Mouse (Mus musculus) intestine, embryonic 14.5 days (tissue): ENCODE results near the gene Rpl14. TPM values are rescaled to one million over a fixed set of nuclear protein-coding genes. Genes with fewer than 3 reads are reported as not detected.
"Not testable (repeated sequence)": the region's sequence is repeated elsewhere in the genome, so short reads cannot be mapped to it uniquely, and the experiment has no call there.

Experiments used
- ATAC-seq: fragments of 200-750 bp; cut with Nextera tagmentation; replicated peaks from 2 replicates; pipeline ENCODE4 v1.8.0; 2017; ENCODE audit warnings: low read depth, moderate number of reproducible peaks, moderate TSS enrichment, moderate library complexity; ENCODE audit not compliant: low FRiP score, low TSS enrichment
- DNase-seq: peaks from one replicate; pipeline ENCODE4 v3.0.0-alpha.2; 2018; ENCODE audit warnings: low spot score
- H3K27ac ChIP-seq: fragments of 300-500 bp; sonication (generic); 2 replicates; pipeline ENCODE4 v1.5.1; 2014; ENCODE audit warnings: low read depth, mild to moderate bottlenecking, control low read depth
- H3K27me3 ChIP-seq: fragments of 300-500 bp; sonication (generic); replicated peaks from 2 replicates; pipeline ENCODE4 v1.6.1; 2014; ENCODE audit warnings: low read length, control low read depth; ENCODE audit not compliant: control insufficient read depth, insufficient read depth
- H3K36me3 ChIP-seq: fragments of 300-500 bp; sonication (generic); 2 replicates; pipeline ENCODE4 v1.6.1; 2014; ENCODE audit warnings: low read length, control low read depth; ENCODE audit not compliant: control insufficient read depth, insufficient read depth
- H3K4me1 ChIP-seq: fragments of 300-500 bp; sonication (generic); replicated peaks from 2 replicates; pipeline ENCODE4 v1.6.1; 2014; ENCODE audit warnings: low read length, control low read depth, mixed read lengths; ENCODE audit not compliant: control insufficient read depth, insufficient read depth
- H3K4me2 ChIP-seq: fragments of 300-500 bp; sonication (generic); 2 replicates; pipeline ENCODE4 v1.6.1; 2014; ENCODE audit warnings: low read length
- H3K4me3 ChIP-seq: fragments of 300-500 bp; sonication (generic); 2 replicates; pipeline ENCODE4 v1.5.1; 2014; ENCODE audit warnings: low read depth, low read length, control low read depth, mixed read lengths
- H3K9ac ChIP-seq: fragments of 300-500 bp; sonication (generic); 2 replicates; pipeline ENCODE4 v1.6.1; 2014; ENCODE audit warnings: mild to moderate bottlenecking, low read length
- H3K9me3 ChIP-seq: fragments of 300-500 bp; sonication (generic); 2 replicates; pipeline ENCODE4 v1.6.1; 2016; ENCODE audit warnings: low read length, control low read depth; ENCODE audit not compliant: control insufficient read depth
- WGBS: fragments of 180-500 bp; shearing (Covaris S2); extraction: QIAGEN DNeasy Blood & Tissue Kit; methylation state at CpG from one replicate; pipeline ENCODE4 v1.1.7; 2014; 5-methylcytosine and 5-hydroxymethylcytosine counted together
- polyA plus RNA-seq: library from polyadenylated mRNA; unstranded; fragments of >200 nt; fragmentation: Nextera tagmentation; extraction: Ambion mirVana; gene quantifications from 2 replicates; pipeline ENCODE4 v1.2.1, GENCODE M21; 2014

Gene Rpl14
- polyA plus RNA-seq, result 1,190 and 1,204 TPM in 2 replicates

GRCm38 (mm10) chr9:120570741-120571592 is at the start of gene Rpl14:
Rpl14 (plus strand) TSS chr9:120571444.
- Histone ChIP-seq H3K9me3 (no peaks in the 10 kb centered on the region), H3K27me3 (no peaks in the 10 kb centered on the region), H3K4me3 (peak within 1 kb of the TSS; percentile 92), H3K27ac (peak within 1 kb of the TSS; percentile 76), H3K4me1 (peaks cover 17% of the 10 kb centered on the region), H3K4me2 (peak within 1 kb of the TSS; percentile 95), H3K9ac (peak within 1 kb of the TSS; percentile 89), H3K36me3 (peaks cover 39% of the 10 kb centered on the region)
- ATAC-seq, result peak; percentile 94
- 7% methylated on average over 43 of the region's 43 CpGs for WGBS
- peak; percentile 99 for DNase-seq

- Histone ChIP-seq H3K4me2 (no peak overlapping the region), H3K36me3 (no peaks in the 10 kb centered on the region), H3K27ac (no peak overlapping the region), H3K9me3 (no peaks in the 10 kb centered on the region), H3K4me3 (no peak overlapping the region), H3K9ac (no peak overlapping the region), H3K4me1 (no peaks in the 10 kb centered on the region), H3K27me3 (no peaks in the 10 kb centered on the region)
- DNase-seq (no peak), ATAC-seq (no peak)
- WGBS, result 81% methylated on average over 4 of the region's 4 CpGs
These were observed 44.0 kb upstream of the Rpl14 start for GRCm38 (mm10) chr9:120527270-120527669.

GRCm38 (mm10) chr9:120527919-120528318 is 43.3 kb upstream of the Rpl14 start:
- H3K4me3 ChIP-seq, result no peak overlapping the region
- H3K27ac ChIP-seq, result no peak overlapping the region
- no peaks in the 10 kb centered on the region for H3K9me3 ChIP-seq
- H3K27me3 ChIP-seq, result no peaks in the 10 kb centered on the region
- DNase-seq (no peak), ATAC-seq (no peak)
- no peaks in the 10 kb centered on the region for H3K4me1 ChIP-seq
- no peak overlapping the region for H3K4me2 ChIP-seq
- H3K9ac ChIP-seq, result no peak overlapping the region
- H3K36me3 ChIP-seq, result no peaks in the 10 kb centered on the region
- WGBS, result 90% methylated on average over 8 of the region's 8 CpGs

GRCm38 (mm10) chr9:120528815-120529510 is 42.3 kb upstream of the Rpl14 start:
- no peak for DNase-seq
- H3K4me2 ChIP-seq, result no peak overlapping the region

GRCm38 (mm10) chr9:120530471-120530870 is 40.8 kb upstream of the Rpl14 start:
- Histone ChIP-seq H3K9me3 (no peaks in the 10 kb centered on the region), H3K9ac (no peak overlapping the region), H3K4me2 (no peak overlapping the region), H3K4me3 (no peak overlapping the region), H3K27me3 (no peaks in the 10 kb centered on the region), H3K27ac (no peak overlapping the region), H3K36me3 (no peaks in the 10 kb centered on the region), H3K4me1 (no peaks in the 10 kb centered on the region)
- 84% methylated on average over 5 of the region's 5 CpGs for WGBS
- ATAC-seq (no peak), DNase-seq (no peak)

More at GRCm38 (mm10) chr9:120528815-120529510, 42.3 kb upstream of the Rpl14 start:
- H3K4me1 ChIP-seq, result no peaks in the 10 kb centered on the region
- no peak overlapping the region for H3K9ac ChIP-seq
- H3K4me3 ChIP-seq, result no peak overlapping the region
- no peaks in the 10 kb centered on the region for H3K36me3 ChIP-seq
- no peaks in the 10 kb centered on the region for H3K27me3 ChIP-seq
- no peak for ATAC-seq
- H3K27ac ChIP-seq, result no peak overlapping the region
- 85% methylated on average over 17 of the region's 17 CpGs for WGBS
- no peaks in the 10 kb centered on the region for H3K9me3 ChIP-seq

GRCm38 (mm10) chr9:120532062-120532461 is 39.2 kb upstream of the Rpl14 start:
- Histone ChIP-seq H3K4me3 (no peak overlapping the region), H3K4me1 (no peaks in the 10 kb centered on the region), H3K27me3 (no peaks in the 10 kb centered on the region), H3K27ac (no peak overlapping the region), H3K9ac (no peak overlapping the region), H3K9me3 (no peaks in the 10 kb centered on the region), H3K4me2 (no peak overlapping the region), H3K36me3 (no peaks in the 10 kb centered on the region)
- DNase-seq (no peak), ATAC-seq (no peak)
- WGBS, result 85% methylated on average over 6 of the region's 6 CpGs

GRCm38 (mm10) chr9:120532691-120533090 is 38.6 kb upstream of the Rpl14 start:
- DNase-seq, result no peak
- no peaks in the 10 kb centered on the region for H3K4me1 ChIP-seq
- no peaks in the 10 kb centered on the region for H3K9me3 ChIP-seq
- no peak for ATAC-seq
- no peak overlapping the region for H3K27ac ChIP-seq
- no peak overlapping the region for H3K4me2 ChIP-seq
- H3K27me3 ChIP-seq, result no peaks in the 10 kb centered on the region
- H3K4me3 ChIP-seq, result no peak overlapping the region
- H3K36me3 ChIP-seq, result no peaks in the 10 kb centered on the region
- no peak overlapping the region for H3K9ac ChIP-seq
- WGBS, result 85% methylated on average over 6 of the region's 6 CpGs

GRCm38 (mm10) chr9:120533446-120533950 is 37.7 kb upstream of the Rpl14 start:
- WGBS, result 96% methylated on average over 8 of the region's 8 CpGs
- not testable (repeated sequence) for H3K9me3 ChIP-seq, H3K27ac ChIP-seq, H3K4me2 ChIP-seq, H3K36me3 ChIP-seq, H3K9ac ChIP-seq, ATAC-seq, H3K4me1 ChIP-seq, H3K27me3 ChIP-seq, DNase-seq, H3K4me3 ChIP-seq
